Mouse (Mus musculus) left cerebral cortex, adult 8-10 months (tissue): Measurements from ENCODE around the gene Glis1. TPM values are rescaled to one million over a fixed set of nuclear protein-coding genes. Genes with fewer than 3 reads are reported as not detected.

Experiments
- DNase-seq, 2 experiments: peaks; one replicate each; pipeline ENCODE4 v3.0.0; 2022; ENCODE audit warnings: low spot score in 2 of 2
- microRNA-seq, 2 experiments: library from miRNA; unstranded; fragments of <30 nt; microRNA quantifications; one replicate each; pipeline ENCODE4 v1.2.0; 2022
- total RNA-seq, 4 experiments: library from RNA; stranded (reverse); gene quantifications; 2 replicates each; pipeline ENCODE4 v1.2.4; 2022

The Glis1 gene
- total RNA-seq, 4 experiments from 2014 or later = 0.89 to 2.8 (median 1.2) TPM

- no peak for DNase-seq
Observed at GRCm38 (mm10) chr4:107681099-107681849, 246.9 kb downstream of the Glis1 start.

GRCm38 (mm10) chr4:107683006-107683756 is 248.8 kb downstream of the Glis1 start:
- no peak for DNase-seq

GRCm38 (mm10) chr4:107684130-107684529 is 249.7 kb downstream of the Glis1 start, which contains the start of gene Dmrtb1:
TSS of gene Dmrtb1 (minus strand) at chr4:107684230.
- no peak for DNase-seq

Small RNAs within 50 kb of the gene (microRNA-seq; reads per million reads assigned to microRNA genes)
- 0 reads per million in 2 experiments for gene Gm24804

Other genes with a start within 250 kb of the Glis1 start
- under 1 TPM in 1 of 4 experiments, not detected in 3; 0.32 TPM for gene Ldlrad1, start 225.4 kb upstream of the Glis1 start, total RNA-seq
- gene Lrrc42, start 181.1 kb upstream of the Glis1 start, total RNA-seq = 10 to 100 TPM; 22.6 to 33.0 (median 28.7) TPM
- 10 to 100 TPM; 14.2 to 20.6 (median 19.4) TPM for gene Hspb11, start 181.0 kb upstream of the Glis1 start, total RNA-seq
- gene Dio1, start 127.4 kb upstream of the Glis1 start, total RNA-seq = not detected
- 10 to 100 TPM; 42.8 to 52.1 (median 45.8) TPM for gene Yipf1, start 120.2 kb upstream of the Glis1 start, total RNA-seq
- gene Ndc1, start 66.8 kb upstream of the Glis1 start, total RNA-seq = 10 to 100 TPM in 2 of 4 experiments, 1 to 10 TPM in 2; 9.1 to 12.8 (median 10.4) TPM
- gene Dmrtb1, start 249.6 kb downstream of the Glis1 start, total RNA-seq = 1 to 10 TPM in 1 of 4 experiments, under 1 TPM in 3; 0.27 to 1.0 (median 0.62) TPM